In genomic region chr2:125263753-125264152, GRCm38 (mm10) we compare ENCODE assay signal across 13 mouse cellular contexts. TPM values are rescaled to one million over a fixed set of nuclear protein-coding genes. Genes with fewer than 3 reads are reported as not detected.
A peak's percentile ranks its signal among the peaks of the same experiment; 100 is the strongest.
DNase-seq lines count a peak whose midpoint lies in the region; ATAC-seq and TF ChIP-seq lines count a peak whose summit lies in the region.
"Had no signal": no experiment of that assay in that cellular context is flagged by ENCODE, and none has a peak within 500 bp of the region (broad histone marks: within the 10 kb centered on the region; RNA-seq: fewer than 3 reads in every experiment).

No protein-coding gene starts in this region.

- TF ChIP-seq CTCF in heart, postnatal 0 days (IDR thresholded peaks at IDR 0.05; ENCODE audit: low read depth) = no peak
- no peak for TF ChIP-seq CTCF in embryonic fibroblast, embryonic 13.5 days (IDR thresholded peaks at IDR 0.05; ENCODE audit: borderline replicate concordance, insufficient read depth, low read length)

- H3K4me2 ChIP-seq in heart, postnatal 0 days (ENCODE audit: low read depth, low read length) = no peak overlapping the region
- no peak overlapping the region for H3K4me2 ChIP-seq in lung, embryonic 15.5 days
- H3K4me2 ChIP-seq: forebrain, embryonic 12.5 days; heart, embryonic 15.5 days; midbrain, embryonic 15.5 days had no signal

- no peaks in the 10 kb centered on the region for H3K4me1 ChIP-seq in heart, postnatal 0 days (ENCODE audit: control insufficient read depth, insufficient read depth)
- peaks cover 4% of the 10 kb centered on the region; the same call in 1 of the 2 replicates for H3K4me1 ChIP-seq in lung, embryonic 15.5 days
- H3K4me1 ChIP-seq in embryonic fibroblast, embryonic 13.5 days (ENCODE audit: control insufficient read depth, insufficient read depth, low read length) = peaks cover 10% of the 10 kb centered on the region

- no peaks in the 10 kb centered on the region for H3K9me3 ChIP-seq in heart, postnatal 0 days (replicated peaks; ENCODE audit: control insufficient read depth, low read length)
- H3K9me3 ChIP-seq in lung, embryonic 15.5 days = no peaks in the 10 kb centered on the region
- H3K9me3 ChIP-seq: forebrain, embryonic 12.5 days; heart, embryonic 15.5 days; limb, embryonic 13.5 days; midbrain, embryonic 15.5 days had no signal

- no peak overlapping the region for H3K27ac ChIP-seq in heart, postnatal 0 days (ENCODE audit: low read depth)
- H3K27ac ChIP-seq in lung, embryonic 15.5 days = peak overlapping the region; percentile 57
- H3K27ac ChIP-seq in embryonic fibroblast, embryonic 13.5 days (ENCODE audit: insufficient read depth, low read length) = peak overlapping the region; percentile 91
- H3K27ac ChIP-seq: forebrain, embryonic 12.5 days; heart, embryonic 15.5 days; limb, embryonic 13.5 days; midbrain, embryonic 15.5 days had no signal

- no peak for TF ChIP-seq POLR2A in embryonic fibroblast, embryonic 13.5 days (IDR thresholded peaks at IDR 0.05; ENCODE audit: low read depth, low read length)

- H3K36me3 ChIP-seq in heart, postnatal 0 days (replicated peaks; ENCODE audit: control insufficient read depth, insufficient read depth, low read length) = no peaks in the 10 kb centered on the region
- peaks cover 7% of the 10 kb centered on the region; the same call in 1 of the 2 replicates for H3K36me3 ChIP-seq in lung, embryonic 15.5 days
- H3K36me3 ChIP-seq: heart, embryonic 15.5 days; midbrain, embryonic 15.5 days had no signal

- no peak for ATAC-seq in heart, postnatal 0 days (ENCODE audit: insufficient read depth, low read depth)
- peak; percentile 80 for ATAC-seq in lung, embryonic 15.5 days (ENCODE audit: borderline replicate concordance, extremely low read depth, low FRiP score, low TSS enrichment)

- H3K9ac ChIP-seq in heart, postnatal 0 days (replicated peaks; ENCODE audit: low read depth, low read length) = no peak overlapping the region
- H3K9ac ChIP-seq in lung, embryonic 15.5 days = no peak overlapping the region
- H3K9ac ChIP-seq: forebrain, embryonic 12.5 days; heart, embryonic 15.5 days; limb, embryonic 13.5 days; midbrain, embryonic 15.5 days had no signal

- peak; percentile 43 for DNase-seq in heart, postnatal 0 days (ENCODE audit: low spot score)
- DNase-seq in heart, postnatal 14 days = no peak
- no peak for DNase-seq in lung, adult 18-20 months
- DNase-seq in lung, postnatal 4 days = peak; percentile 33 to 60
- no peak for DNase-seq in ovary, postnatal 14 days (ENCODE audit: low spot score)
- DNase-seq: thymus, postnatal 14 days had no signal

- intact Hi-C loops in heart, postnatal 14 days (cut with DNase I) = loop anchor here (2.0 to 5.0 kb wide), 4 partner anchors 39 to 469 kb away; no protein-coding TSS in a partner anchor

- H3K4me3 ChIP-seq in heart, postnatal 0 days (ENCODE audit: low read depth, low read length) = no peak overlapping the region
- no peak overlapping the region for H3K4me3 ChIP-seq in lung, embryonic 15.5 days
- no peak overlapping the region for H3K4me3 ChIP-seq in embryonic fibroblast, embryonic 13.5 days (ENCODE audit: insufficient read depth, low read length)
- H3K4me3 ChIP-seq: forebrain, embryonic 12.5 days; heart, embryonic 15.5 days; limb, embryonic 13.5 days; midbrain, embryonic 15.5 days had no signal

- no peak for TF ChIP-seq EP300 in heart, postnatal 0 days (IDR thresholded peaks at IDR 0.05; ENCODE audit: low read depth)

- no peaks in the 10 kb centered on the region for H3K27me3 ChIP-seq in heart, postnatal 0 days (ENCODE audit: control insufficient read depth, insufficient read depth, low read length)
- H3K27me3 ChIP-seq in lung, embryonic 15.5 days = no peaks in the 10 kb centered on the region
- H3K27me3 ChIP-seq: CH12.LX; forebrain, embryonic 12.5 days; heart, embryonic 15.5 days; limb, embryonic 13.5 days; midbrain, embryonic 15.5 days had no signal

- WGBS in heart, postnatal 0 days = 21% methylated on average over 9 of the region's 9 CpGs
- WGBS in lung, embryonic 15.5 days = 9% methylated on average over 9 of the region's 9 CpGs

RNA-seq across cellular contexts. Expression of gene Dut, which starts 16.8 kb away (rescaled TPM):
- total RNA-seq in heart, postnatal 0 days (2014; rRNA removed; ENCODE audit: low replicate concordance) = 76.1 and 93.0 TPM in 2 replicates
- 69.1 and 73.4 TPM in 2 replicates for polyA plus RNA-seq in heart, postnatal 0 days (2015; fragmentation: Nextera tagmentation; extraction: Ambion mirVana)
- total RNA-seq in heart, postnatal 14 days (2021) = 10 to 100 TPM; 25.6 to 36.6 TPM
- polyA plus RNA-seq in lung, embryonic 15.5 days (2015; fragmentation: Nextera tagmentation; extraction: Ambion mirVana) = 164 and 176 TPM in 2 replicates
- 58.6 and 66.6 TPM in 2 replicates for polyA plus RNA-seq in embryonic fibroblast, embryonic 13.5 days (2011; ENCODE audit: insufficient read length, low read depth, missing spikeins)

Comparison
In these comparisons a context has a peak if more than half of its experiments do, and no peak if none do; other contexts are left out.
1. DNase-seq: peak in heart, postnatal 0 days (single experiment) and lung, postnatal 4 days (2 of 2); none in heart, postnatal 14 days (0 of 2), lung, adult 18-20 months (0 of 2) and ovary, postnatal 14 days (single experiment).